Mouse (Mus musculus): ENCODE results near the gene Arhgef1.

Arhgef1 gene

GRCm38 (mm10) chr7:24902630-24903443 is at the start of gene Arhgef1:
TSS of gene Arhgef1 (plus strand) at chr7:24902912.
- no peak for DNase-seq (ENCODE audit: low spot score)

- DNase-seq (ENCODE audit: low spot score), result no peak
Observed at GRCm38 (mm10) chr7:24853233-24853563, 49.5 kb upstream of the Arhgef1 start.

GRCm38 (mm10) chr7:24853695-24854094 is 49.0 kb upstream of the Arhgef1 start:
- no peak for DNase-seq (ENCODE audit: low spot score)

GRCm38 (mm10) chr7:24856460-24857120 is 46.1 kb upstream of the Arhgef1 start:
- DNase-seq (ENCODE audit: low spot score), result no peak

- no peak for DNase-seq (ENCODE audit: low spot score)
Observed at GRCm38 (mm10) chr7:24859234-24859633, 43.5 kb upstream of the Arhgef1 start.

GRCm38 (mm10) chr7:24861913-24862312 is 40.8 kb upstream of the Arhgef1 start, which contains the start of gene Gm9844:
TSS of gene Gm9844 (plus strand) at chr7:24862213.
- DNase-seq (ENCODE audit: low spot score), result no peak

GRCm38 (mm10) chr7:24862853-24863252 is 39.9 kb upstream of the Arhgef1 start:
- no peak for DNase-seq (ENCODE audit: low spot score)

GRCm38 (mm10) chr7:24864156-24864555 is 38.6 kb upstream of the Arhgef1 start:
- no peak for DNase-seq (ENCODE audit: low spot score)

- no peak for DNase-seq (ENCODE audit: low spot score)
Observed at GRCm38 (mm10) chr7:24869080-24869479, 33.6 kb upstream of the Arhgef1 start.

- no peak for DNase-seq (ENCODE audit: low spot score)
Observed at GRCm38 (mm10) chr7:24869532-24870165, 33.1 kb upstream of the Arhgef1 start, which contains the start of the genes Lypd4 and Dmrtc2. TSS of gene Lypd4 (minus strand) at chr7:24869941. TSS of gene Dmrtc2 (plus strand) at chr7:24870057.

- no peak for DNase-seq (ENCODE audit: low spot score)
Observed at GRCm38 (mm10) chr7:24877588-24877987, 25.1 kb upstream of the Arhgef1 start.

- DNase-seq (ENCODE audit: low spot score), result no peak
Observed at GRCm38 (mm10) chr7:24879620-24880019, 23.1 kb upstream of the Arhgef1 start.

GRCm38 (mm10) chr7:24882416-24883199 is 20.1 kb upstream of the Arhgef1 start:
- DNase-seq (ENCODE audit: low spot score), result no peak

GRCm38 (mm10) chr7:24883896-24884692 is 18.6 kb upstream of the Arhgef1 start, which contains the start of gene Rps19:
TSS of gene Rps19 (plus strand) at chr7:24884371.
- peak; percentile 98 for DNase-seq (ENCODE audit: low spot score)

- no peak for DNase-seq (ENCODE audit: low spot score)
Observed at GRCm38 (mm10) chr7:24884693-24885291, 17.9 kb upstream of the Arhgef1 start.

GRCm38 (mm10) chr7:24885468-24886307 is 17.0 kb upstream of the Arhgef1 start:
- no peak for DNase-seq (ENCODE audit: low spot score)

GRCm38 (mm10) chr7:24886308-24886633 is 16.4 kb upstream of the Arhgef1 start:
- DNase-seq (ENCODE audit: low spot score), result no peak

GRCm38 (mm10) chr7:24887096-24887495 is 15.6 kb upstream of the Arhgef1 start:
- no peak for DNase-seq (ENCODE audit: low spot score)

- no peak for DNase-seq (ENCODE audit: low spot score)
Observed at GRCm38 (mm10) chr7:24889431-24890220, 13.1 kb upstream of the Arhgef1 start.
